Mouse (Mus musculus) liver, embryonic 14.5 days (tissue): ENCODE measurements around the gene Igfbp7.
"Not testable (repeated sequence)": the region's sequence is repeated elsewhere in the genome, so short reads cannot be mapped to it uniquely, and the experiment has no call there.

ENCODE experiments used
- CTCF ChIP-seq: IDR thresholded peaks from 2 replicates; pipeline ENCODE4 v1.5.1; 2016; ENCODE audit warnings: antibody characterized with exemption, low read depth, control low read depth
- EP300 ChIP-seq: IDR thresholded peaks from 2 replicates; pipeline ENCODE4 v1.6.1; 2016; ENCODE audit warnings: antibody characterized with exemption, low read depth

- not testable (repeated sequence) for TF ChIP-seq CTCF, EP300
These were observed 11.7 kb upstream of the Igfbp7 start for GRCm38 (mm10) chr5:77419537-77419936.
